Mouse (Mus musculus) fat pad, adult 2 months (tissue): ENCODE data around the gene Ankrd63.

Source experiments
- DNase-seq: peaks from one replicate; pipeline ENCODE4 v3.0.0-alpha.2; 2011; ENCODE audit warnings: low read depth, low spot score; ENCODE audit errors: extremely low read depth

Ankrd63 gene

GRCm38 (mm10) chr2:118727911-118728310 lies 24.1 kb upstream of the Ankrd63 start:
- no peak for DNase-seq

GRCm38 (mm10) chr2:118726873-118727272 lies 23.1 kb upstream of the Ankrd63 start:
- DNase-seq: no peak

- DNase-seq: no peak
These were observed 21.7 kb upstream of the Ankrd63 start for GRCm38 (mm10) chr2:118725511-118725910.

GRCm38 (mm10) chr2:118723693-118724486 lies 20.1 kb upstream of the Ankrd63 start:
- no peak for DNase-seq

- no peak for DNase-seq
These were observed 12.9 kb upstream of the Ankrd63 start for GRCm38 (mm10) chr2:118716677-118717076.

- DNase-seq: no peak
These were observed 10.5 kb upstream of the Ankrd63 start for GRCm38 (mm10) chr2:118714230-118714629.

GRCm38 (mm10) chr2:118713631-118714030 lies 9.9 kb upstream of the Ankrd63 start:
- no peak for DNase-seq

- DNase-seq: no peak
These were observed 7.3 kb upstream of the Ankrd63 start for GRCm38 (mm10) chr2:118711038-118711494.

GRCm38 (mm10) chr2:118709655-118710221 lies 6.0 kb upstream of the Ankrd63 start:
- DNase-seq: no peak

GRCm38 (mm10) chr2:118708472-118708871 lies 4.7 kb upstream of the Ankrd63 start:
- DNase-seq: no peak

- DNase-seq: no peak
These were observed 2.7 kb upstream of the Ankrd63 start for GRCm38 (mm10) chr2:118706436-118706835.

- no peak for DNase-seq
These were observed 641 bp downstream of the Ankrd63 start for GRCm38 (mm10) chr2:118702883-118703761.

- DNase-seq: no peak
These were observed 1.5 kb downstream of the Ankrd63 start for GRCm38 (mm10) chr2:118701971-118702882.

GRCm38 (mm10) chr2:118701161-118701560 lies 2.6 kb downstream of the Ankrd63 start:
- DNase-seq: no peak

- DNase-seq: no peak
These were observed 3.3 kb downstream of the Ankrd63 start for GRCm38 (mm10) chr2:118700179-118701062.

GRCm38 (mm10) chr2:118697955-118698354 lies 5.8 kb downstream of the Ankrd63 start:
- no peak for DNase-seq

- DNase-seq: no peak
These were observed 6.4 kb downstream of the Ankrd63 start for GRCm38 (mm10) chr2:118697311-118697877.

GRCm38 (mm10) chr2:118696451-118697308 lies 7.1 kb downstream of the Ankrd63 start:
- no peak for DNase-seq
